ENCODE assay signal across 9 mouse cellular contexts in genomic region chr2:164417198-164417597, GRCm38 (mm10). TPM values are rescaled to one million over a fixed set of nuclear protein-coding genes. Genes with fewer than 3 reads are reported as not detected.
A peak's percentile ranks its signal among the peaks of the same experiment; 100 is the strongest.
DNase-seq lines count a peak whose midpoint lies in the region; ATAC-seq and TF ChIP-seq lines count a peak whose summit lies in the region.
"Had no signal": no experiment of that assay in that cellular context is flagged by ENCODE, and none has a peak within 500 bp of the region (broad histone marks: within the 10 kb centered on the region; RNA-seq: fewer than 3 reads in every experiment).

No protein-coding gene starts in this region.

- no peak for ATAC-seq in forebrain, embryonic 14.5 days
- no peak for ATAC-seq in forebrain, embryonic 16.5 days
- no peak for ATAC-seq in lung, embryonic 14.5 days (ENCODE audit: insufficient read depth)
- ATAC-seq in activated CD4-positive, CD25-positive, alpha-beta regulatory T cell, adult 4 months, result peak; percentile 10
- ATAC-seq in megakaryocyte progenitor cell, adult 5-6 weeks (replicated peaks; ENCODE audit: poor library complexity), result 0 out of 2 replicates have a peak, but pooled peaks have one; percentile 44
- ATAC-seq in forebrain, embryonic 12.5 days (ENCODE audit: low FRiP score), result no peak
- no peak for ATAC-seq in kidney, embryonic 16.5 days (ENCODE audit: low FRiP score, low TSS enrichment)

- no peaks in the 10 kb centered on the region for H3K9me3 ChIP-seq in forebrain, embryonic 14.5 days (replicated peaks; ENCODE audit: control insufficient read depth, low read length)
- no peaks in the 10 kb centered on the region for H3K9me3 ChIP-seq in forebrain, embryonic 16.5 days (ENCODE audit: control insufficient read depth, low read length)
- no peaks in the 10 kb centered on the region for H3K9me3 ChIP-seq in lung, embryonic 14.5 days (ENCODE audit: low read depth, low read length)
- no peaks in the 10 kb centered on the region for H3K9me3 ChIP-seq in forebrain, embryonic 12.5 days
- no peaks in the 10 kb centered on the region for H3K9me3 ChIP-seq in kidney, embryonic 16.5 days (ENCODE audit: low read length)
- H3K9me3 ChIP-seq: limb, embryonic 12.5 days had no signal

- no peak overlapping the region for H3K4me2 ChIP-seq in forebrain, embryonic 14.5 days (ENCODE audit: low read length)
- H3K4me2 ChIP-seq in forebrain, embryonic 16.5 days (ENCODE audit: low read length), result no peak overlapping the region
- no peak overlapping the region for H3K4me2 ChIP-seq in lung, embryonic 14.5 days
- H3K4me2 ChIP-seq in forebrain, embryonic 12.5 days, result no peak overlapping the region
- H3K4me2 ChIP-seq in kidney, embryonic 16.5 days (replicated peaks; ENCODE audit: low read depth, low read length), result no peak overlapping the region
- H3K4me2 ChIP-seq: limb, embryonic 12.5 days had no signal

- H3K4me1 ChIP-seq in forebrain, embryonic 14.5 days (ENCODE audit: control insufficient read depth, insufficient read depth, low read length), result no peaks in the 10 kb centered on the region
- H3K4me1 ChIP-seq in forebrain, embryonic 16.5 days (replicated peaks; ENCODE audit: control insufficient read depth, insufficient read depth, low read length), result 0 out of 2 replicates have a peak, but pooled peaks cover 3% of the 10 kb centered on the region
- no peaks in the 10 kb centered on the region for H3K4me1 ChIP-seq in lung, embryonic 14.5 days (ENCODE audit: insufficient read depth)
- peaks cover 4% of the 10 kb centered on the region; the same call in 1 of the 2 replicates for H3K4me1 ChIP-seq in forebrain, embryonic 12.5 days
- peaks cover 17% of the 10 kb centered on the region; the same call in 1 of the 2 replicates for H3K4me1 ChIP-seq in kidney, embryonic 16.5 days (ENCODE audit: insufficient read depth, low read length)

- no peaks in the 10 kb centered on the region for H3K27me3 ChIP-seq in forebrain, embryonic 14.5 days (replicated peaks; ENCODE audit: control insufficient read depth, insufficient read depth, low read length)
- peaks cover 4% of the 10 kb centered on the region; the same call in 1 of the 2 replicates for H3K27me3 ChIP-seq in forebrain, embryonic 16.5 days (replicated peaks; ENCODE audit: control insufficient read depth, insufficient read depth, low read length)
- no peaks in the 10 kb centered on the region for H3K27me3 ChIP-seq in lung, embryonic 14.5 days (ENCODE audit: insufficient read depth, low read length)
- peaks cover 17% of the 10 kb centered on the region for H3K27me3 ChIP-seq in forebrain, embryonic 12.5 days
- 0 out of 2 replicates have a peak, but pooled peaks cover 6% of the 10 kb centered on the region for H3K27me3 ChIP-seq in kidney, embryonic 16.5 days (ENCODE audit: insufficient read depth, low read length)

- DNase-seq in forebrain, embryonic 14.5 days (ENCODE audit: low spot score), result peak; percentile 72
- DNase-seq in lung, embryonic 14.5 days, result peak; percentile 86
- no peak for DNase-seq in lung, postnatal 25 days (ENCODE audit: low spot score)

- no peak overlapping the region for H3K9ac ChIP-seq in forebrain, embryonic 14.5 days (ENCODE audit: low read length)
- no peak overlapping the region for H3K9ac ChIP-seq in forebrain, embryonic 16.5 days (replicated peaks; ENCODE audit: low read depth, low read length)
- no peak overlapping the region for H3K9ac ChIP-seq in lung, embryonic 14.5 days
- no peak overlapping the region for H3K9ac ChIP-seq in forebrain, embryonic 12.5 days
- H3K9ac ChIP-seq in kidney, embryonic 16.5 days (replicated peaks; ENCODE audit: low read length), result no peak overlapping the region
- H3K9ac ChIP-seq: limb, embryonic 12.5 days had no signal

- no peak overlapping the region for H3K4me3 ChIP-seq in forebrain, embryonic 14.5 days (ENCODE audit: low read depth, low read length)
- no peak overlapping the region for H3K4me3 ChIP-seq in forebrain, embryonic 16.5 days (replicated peaks; ENCODE audit: low read length)
- no peak overlapping the region for H3K4me3 ChIP-seq in lung, embryonic 14.5 days (ENCODE audit: low read depth, low read length)
- H3K4me3 ChIP-seq in forebrain, embryonic 12.5 days (replicated peaks), result no peak overlapping the region
- no peak overlapping the region for H3K4me3 ChIP-seq in kidney, embryonic 16.5 days (ENCODE audit: low read length)
- H3K4me3 ChIP-seq: limb, embryonic 12.5 days had no signal

- no peak overlapping the region for H3K27ac ChIP-seq in forebrain, embryonic 14.5 days (ENCODE audit: low read depth, low read length)
- no peak overlapping the region for H3K27ac ChIP-seq in forebrain, embryonic 16.5 days (ENCODE audit: low read length)
- H3K27ac ChIP-seq in lung, embryonic 14.5 days (ENCODE audit: low read depth), result no peak overlapping the region
- H3K27ac ChIP-seq in forebrain, embryonic 12.5 days, result no peak overlapping the region
- H3K27ac ChIP-seq in kidney, embryonic 16.5 days (ENCODE audit: low read length), result no peak overlapping the region
- H3K27ac ChIP-seq: limb, embryonic 12.5 days had no signal

- peak; percentile 78 for TF ChIP-seq CTCF in lung, embryonic 14.5 days (IDR thresholded peaks at IDR 0.05; ENCODE audit: low read depth)

- no peaks in the 10 kb centered on the region for H3K36me3 ChIP-seq in forebrain, embryonic 14.5 days (ENCODE audit: control insufficient read depth, insufficient read depth, low read length)
- H3K36me3 ChIP-seq in forebrain, embryonic 16.5 days (ENCODE audit: control insufficient read depth, insufficient read depth), result no peaks in the 10 kb centered on the region
- H3K36me3 ChIP-seq in lung, embryonic 14.5 days (ENCODE audit: insufficient read depth), result no peaks in the 10 kb centered on the region
- H3K36me3 ChIP-seq in forebrain, embryonic 12.5 days (replicated peaks), result no peaks in the 10 kb centered on the region
- no peaks in the 10 kb centered on the region for H3K36me3 ChIP-seq in kidney, embryonic 16.5 days (ENCODE audit: insufficient read depth, low read length)
- H3K36me3 ChIP-seq: limb, embryonic 12.5 days had no signal

- 0% methylated on average over 2 of the region's 2 CpGs for WGBS in forebrain, embryonic 14.5 days
- WGBS in forebrain, embryonic 16.5 days, result 1% methylated on average over 2 of the region's 2 CpGs
- WGBS in lung, embryonic 14.5 days, result 0% methylated on average over 2 of the region's 2 CpGs
- 1% methylated on average over 2 of the region's 2 CpGs for WGBS in forebrain, embryonic 12.5 days
- WGBS in kidney, embryonic 16.5 days, result 3% methylated on average over 2 of the region's 2 CpGs

RNA-seq across cellular contexts. Expression of gene Matn4, which starts 12.2 kb away (rescaled TPM):
- polyA plus RNA-seq in forebrain, embryonic 14.5 days (2014; fragmentation: Nextera tagmentation; extraction: Ambion mirVana), result 0.08 and 0.10 TPM in 2 replicates
- 2.0 and 3.1 TPM in 2 replicates for polyA plus RNA-seq in forebrain, embryonic 16.5 days (2015; fragmentation: Nextera tagmentation; extraction: Ambion mirVana)
- polyA plus RNA-seq in lung, embryonic 14.5 days (2014; fragmentation: Nextera tagmentation; extraction: Ambion mirVana), result 5.5 and 6.7 TPM in 2 replicates
- under 1 TPM in 1 of 2 experiments, not detected in 1; 0.32 TPM for polyA plus RNA-seq in activated CD4-positive, CD25-positive, alpha-beta regulatory T cell, adult 4 months (2017; shearing (Covaris generic))
- total RNA-seq in megakaryocyte progenitor cell, adult 5-6 weeks (2015), result not detected in 2 replicates
- total RNA-seq in megakaryocyte progenitor cell, adult 5-6 weeks (2017), result not detected in 2 replicates
- polyA plus RNA-seq in forebrain, embryonic 12.5 days (2016; fragmentation: Nextera tagmentation; extraction: Ambion mirVana), result 3.3 and 4.0 TPM in 2 replicates
- polyA plus RNA-seq in kidney, embryonic 16.5 days (2015; fragmentation: Nextera tagmentation; extraction: Ambion mirVana), result 0.75 and 2.0 TPM in 2 replicates

RNA-seq across cellular contexts. Expression of gene Rbpjl, which starts 14.3 kb away (rescaled TPM):
- 0.06 TPM in 1 of 2 replicates, not detected in the other for polyA plus RNA-seq in forebrain, embryonic 14.5 days (2014; fragmentation: Nextera tagmentation; extraction: Ambion mirVana)
- polyA plus RNA-seq in forebrain, embryonic 16.5 days (2015; fragmentation: Nextera tagmentation; extraction: Ambion mirVana), result 0.10 and 0.11 TPM in 2 replicates
- polyA plus RNA-seq in lung, embryonic 14.5 days (2014; fragmentation: Nextera tagmentation; extraction: Ambion mirVana), result 4.9 and 5.1 TPM in 2 replicates
- polyA plus RNA-seq in activated CD4-positive, CD25-positive, alpha-beta regulatory T cell, adult 4 months (2017; shearing (Covaris generic)), result not detected
- total RNA-seq in megakaryocyte progenitor cell, adult 5-6 weeks (2015), result not detected in 2 replicates
- total RNA-seq in megakaryocyte progenitor cell, adult 5-6 weeks (2017), result not detected in 2 replicates
- 0.08 and 0.09 TPM in 2 replicates for polyA plus RNA-seq in forebrain, embryonic 12.5 days (2016; fragmentation: Nextera tagmentation; extraction: Ambion mirVana)
- polyA plus RNA-seq in kidney, embryonic 16.5 days (2015; fragmentation: Nextera tagmentation; extraction: Ambion mirVana), result 0.06 and 0.29 TPM in 2 replicates

RNA-seq across cellular contexts. Expression of gene Sdc4, which starts 26.5 kb away (rescaled TPM):
- 3.9 and 4.2 TPM in 2 replicates for polyA plus RNA-seq in forebrain, embryonic 14.5 days (2014; fragmentation: Nextera tagmentation; extraction: Ambion mirVana)
- polyA plus RNA-seq in forebrain, embryonic 16.5 days (2015; fragmentation: Nextera tagmentation; extraction: Ambion mirVana), result 5.1 and 8.2 TPM in 2 replicates
- 101 and 103 TPM in 2 replicates for polyA plus RNA-seq in lung, embryonic 14.5 days (2014; fragmentation: Nextera tagmentation; extraction: Ambion mirVana)
- 10 to 100 TPM; 13.8 to 23.7 TPM for polyA plus RNA-seq in activated CD4-positive, CD25-positive, alpha-beta regulatory T cell, adult 4 months (2017; shearing (Covaris generic))
- not detected in 2 replicates for total RNA-seq in megakaryocyte progenitor cell, adult 5-6 weeks (2015)
- total RNA-seq in megakaryocyte progenitor cell, adult 5-6 weeks (2017), result 0.41 TPM in 1 of 2 replicates, not detected in the other
- polyA plus RNA-seq in forebrain, embryonic 12.5 days (2016; fragmentation: Nextera tagmentation; extraction: Ambion mirVana), result 12.1 and 12.6 TPM in 2 replicates
- 204 and 209 TPM in 2 replicates for polyA plus RNA-seq in kidney, embryonic 16.5 days (2015; fragmentation: Nextera tagmentation; extraction: Ambion mirVana)

RNA-seq across cellular contexts. Expression of gene Slpi, which starts 28.3 kb away (rescaled TPM):
- polyA plus RNA-seq in forebrain, embryonic 14.5 days (2014; fragmentation: Nextera tagmentation; extraction: Ambion mirVana), result not detected in 2 replicates
- not detected in 2 replicates for polyA plus RNA-seq in forebrain, embryonic 16.5 days (2015; fragmentation: Nextera tagmentation; extraction: Ambion mirVana)
- 0.73 and 0.86 TPM in 2 replicates for polyA plus RNA-seq in lung, embryonic 14.5 days (2014; fragmentation: Nextera tagmentation; extraction: Ambion mirVana)
- 1 to 10 TPM; 3.4 to 4.2 TPM for polyA plus RNA-seq in activated CD4-positive, CD25-positive, alpha-beta regulatory T cell, adult 4 months (2017; shearing (Covaris generic))
- 244 and 316 TPM in 2 replicates for total RNA-seq in megakaryocyte progenitor cell, adult 5-6 weeks (2015)
- total RNA-seq in megakaryocyte progenitor cell, adult 5-6 weeks (2017), result 39.7 and 71.6 TPM in 2 replicates
- 0.41 TPM in 1 of 2 replicates, not detected in the other for polyA plus RNA-seq in forebrain, embryonic 12.5 days (2016; fragmentation: Nextera tagmentation; extraction: Ambion mirVana)
- polyA plus RNA-seq in kidney, embryonic 16.5 days (2015; fragmentation: Nextera tagmentation; extraction: Ambion mirVana), result 0.41 and 1.00 TPM in 2 replicates

RNA-seq across cellular contexts. Expression of gene Sys1, which starts 39.6 kb away (rescaled TPM):
- polyA plus RNA-seq in forebrain, embryonic 14.5 days (2014; fragmentation: Nextera tagmentation; extraction: Ambion mirVana), result 76.3 and 86.6 TPM in 2 replicates
- polyA plus RNA-seq in forebrain, embryonic 16.5 days (2015; fragmentation: Nextera tagmentation; extraction: Ambion mirVana), result 69.5 and 76.9 TPM in 2 replicates
- 65.6 and 68.7 TPM in 2 replicates for polyA plus RNA-seq in lung, embryonic 14.5 days (2014; fragmentation: Nextera tagmentation; extraction: Ambion mirVana)
- 10 to 100 TPM; 29.7 to 33.4 TPM for polyA plus RNA-seq in activated CD4-positive, CD25-positive, alpha-beta regulatory T cell, adult 4 months (2017; shearing (Covaris generic))
- 39.1 and 39.5 TPM in 2 replicates for total RNA-seq in megakaryocyte progenitor cell, adult 5-6 weeks (2015)
- 11.2 and 20.0 TPM in 2 replicates for total RNA-seq in megakaryocyte progenitor cell, adult 5-6 weeks (2017)
- polyA plus RNA-seq in forebrain, embryonic 12.5 days (2016; fragmentation: Nextera tagmentation; extraction: Ambion mirVana), result 60.5 and 67.4 TPM in 2 replicates
- 65.9 and 67.0 TPM in 2 replicates for polyA plus RNA-seq in kidney, embryonic 16.5 days (2015; fragmentation: Nextera tagmentation; extraction: Ambion mirVana)

Comparison
In these comparisons a context has a peak if more than half of its experiments do, and no peak if none do; other contexts are left out.
1. ATAC-seq: peak in activated CD4-positive, CD25-positive, alpha-beta regulatory T cell, adult 4 months (single experiment) and megakaryocyte progenitor cell, adult 5-6 weeks (single experiment); none in forebrain, embryonic 14.5 days (single experiment), forebrain, embryonic 16.5 days (single experiment), lung, embryonic 14.5 days (single experiment), forebrain, embryonic 12.5 days (single experiment) and kidney, embryonic 16.5 days (single experiment).